ENCODE assay signal across 21 mouse cellular contexts in the genomic region with DNA sequence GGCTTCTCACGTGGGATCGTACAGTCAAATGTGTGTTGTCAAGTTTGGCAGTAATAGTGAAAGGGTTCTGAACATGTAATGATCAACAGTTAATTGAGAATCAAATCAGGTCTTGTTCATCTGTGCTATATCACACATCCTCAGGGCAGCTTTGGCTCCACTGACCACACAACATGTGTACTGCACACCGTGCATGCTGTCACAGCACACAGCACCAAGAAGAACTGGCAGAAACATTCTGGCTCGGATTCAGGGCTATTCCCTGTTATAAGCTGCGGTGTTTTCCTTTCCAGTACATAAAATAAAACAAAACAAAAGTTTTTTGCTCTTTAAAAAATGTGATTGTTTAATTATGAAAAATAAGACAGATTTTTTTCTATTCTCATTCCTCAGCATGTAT.
"Had no signal": no experiment of that assay in that cellular context is flagged by ENCODE, and none has a peak within 500 bp of the region (broad histone marks: within the 10 kb centered on the region; RNA-seq: fewer than 3 reads in every experiment).

No protein-coding gene starts in this region.

- H3K9ac ChIP-seq: liver, postnatal 0 days; lung, embryonic 15.5 days; midbrain, embryonic 13.5 days; midbrain, embryonic 15.5 days; neural tube, embryonic 13.5 days; neural tube, embryonic 15.5 days had no signal

- H3K27ac ChIP-seq: lung, embryonic 15.5 days; macrophage; midbrain, embryonic 13.5 days; midbrain, embryonic 15.5 days; neural tube, embryonic 13.5 days; neural tube, embryonic 15.5 days had no signal

- ATAC-seq: liver, postnatal 0 days; lung, postnatal 0 days; midbrain, embryonic 13.5 days; midbrain, embryonic 15.5 days had no signal

- H3K27me3 ChIP-seq: lung, embryonic 15.5 days; megakaryocyte, embryonic 14.5 days; midbrain, embryonic 13.5 days; midbrain, embryonic 15.5 days; neural tube, embryonic 13.5 days; neural tube, embryonic 15.5 days had no signal

- H3K4me3 ChIP-seq: lung, embryonic 15.5 days; megakaryocyte, embryonic 14.5 days; midbrain, embryonic 13.5 days; midbrain, embryonic 15.5 days; neural tube, embryonic 13.5 days; neural tube, embryonic 15.5 days had no signal

- H3K9me3 ChIP-seq: lung, embryonic 15.5 days; megakaryocyte, embryonic 14.5 days; midbrain, embryonic 13.5 days; midbrain, embryonic 15.5 days; neural tube, embryonic 13.5 days; neural tube, embryonic 15.5 days had no signal

- DNase-seq: liver, postnatal 0 days; lung, adult 2 months; lung, postnatal 14 days; lung, postnatal 36 days; retina, postnatal 1 day; right cerebral cortex, adult 18-20 months; right cerebral cortex, postnatal 25 days; right cerebral cortex, postnatal 4 days; spleen, adult 18-20 months; thymus, adult 18-20 months; thymus, postnatal 14 days; thymus, postnatal 36 days had no signal

- H3K36me3 ChIP-seq: lung, embryonic 15.5 days; midbrain, embryonic 13.5 days; midbrain, embryonic 15.5 days; neural tube, embryonic 13.5 days; neural tube, embryonic 15.5 days had no signal

- H3K4me1 ChIP-seq: lung, embryonic 15.5 days; megakaryocyte, embryonic 14.5 days; midbrain, embryonic 13.5 days; neural tube, embryonic 13.5 days; neural tube, embryonic 15.5 days had no signal

- H3K4me2 ChIP-seq: lung, embryonic 15.5 days; midbrain, embryonic 11.5 days; midbrain, embryonic 13.5 days; midbrain, embryonic 15.5 days; neural tube, embryonic 13.5 days; neural tube, embryonic 15.5 days had no signal
